Comparison of ENCODE assay signal across 8 mouse cellular contexts in genomic region chr4:152008148-152008500, GRCm38 (mm10). TPM values are rescaled to one million over a fixed set of nuclear protein-coding genes. Genes with fewer than 3 reads are reported as not detected.
A peak's percentile ranks its signal among the peaks of the same experiment; 100 is the strongest.
DNase-seq lines count a peak whose midpoint lies in the region; ATAC-seq lines count a peak whose summit lies in the region.

No protein-coding gene starts in this region.

- H3K4me1 ChIP-seq in lung, embryonic 15.5 days: peaks cover 51% of the 10 kb centered on the region
- H3K4me1 ChIP-seq in forebrain, embryonic 11.5 days (replicated peaks; ENCODE audit: control insufficient read depth, insufficient read depth, low read length): peaks cover 28% of the 10 kb centered on the region
- peaks cover 29% of the 10 kb centered on the region for H3K4me1 ChIP-seq in midbrain, embryonic 14.5 days (ENCODE audit: control insufficient read depth, insufficient read depth, low read length)

- peaks cover 11% of the 10 kb centered on the region; the same call in 1 of the 2 replicates for H3K36me3 ChIP-seq in lung, embryonic 15.5 days
- H3K36me3 ChIP-seq in forebrain, embryonic 11.5 days (ENCODE audit: control insufficient read depth, insufficient read depth, low read length): no peaks in the 10 kb centered on the region
- no peaks in the 10 kb centered on the region for H3K36me3 ChIP-seq in midbrain, embryonic 14.5 days (ENCODE audit: control insufficient read depth, insufficient read depth, low read length)

- DNase-seq in lung, postnatal 25 days (ENCODE audit: low spot score): no peak
- no peak for DNase-seq in forebrain, embryonic 11.5 days (ENCODE audit: low spot score)
- peak; percentile 51 for DNase-seq in kidney, adult 9 months
- DNase-seq in midbrain, embryonic 14.5 days: no peak
- no peak for DNase-seq in left cerebral cortex, adult 18-20 months (ENCODE audit: low spot score in 2 of 2)
- DNase-seq in spleen, adult 18-20 months: no peak
- DNase-seq in gastrocnemius, postnatal 25 days: no peak

- no peaks in the 10 kb centered on the region for H3K9me3 ChIP-seq in lung, embryonic 15.5 days
- H3K9me3 ChIP-seq in forebrain, embryonic 11.5 days (ENCODE audit: control insufficient read depth, low read length): no peaks in the 10 kb centered on the region
- H3K9me3 ChIP-seq in midbrain, embryonic 14.5 days (ENCODE audit: control insufficient read depth, low read length): no peaks in the 10 kb centered on the region

- peak overlapping the region; percentile 61 for H3K4me3 ChIP-seq in lung, embryonic 15.5 days
- H3K4me3 ChIP-seq in forebrain, embryonic 11.5 days (ENCODE audit: low read depth, low read length): peak overlapping the region; percentile 67
- H3K4me3 ChIP-seq in midbrain, embryonic 14.5 days (replicated peaks; ENCODE audit: low read depth, low read length): peak overlapping the region; percentile 67

- H3K27me3 ChIP-seq in lung, embryonic 15.5 days: no peaks in the 10 kb centered on the region
- peaks cover 21% of the 10 kb centered on the region for H3K27me3 ChIP-seq in forebrain, embryonic 11.5 days (ENCODE audit: control insufficient read depth, insufficient read depth, low read length)
- H3K27me3 ChIP-seq in midbrain, embryonic 14.5 days (ENCODE audit: control insufficient read depth, insufficient read depth, low read length): peaks cover 34% of the 10 kb centered on the region

- H3K27ac ChIP-seq in lung, embryonic 15.5 days: peak overlapping the region; percentile 95
- no peak overlapping the region for H3K27ac ChIP-seq in forebrain, embryonic 11.5 days (ENCODE audit: low read depth, low read length)
- no peak overlapping the region for H3K27ac ChIP-seq in midbrain, embryonic 14.5 days (replicated peaks; ENCODE audit: low read depth, low read length)

- H3K9ac ChIP-seq in lung, embryonic 15.5 days: peak overlapping the region; percentile 54
- H3K9ac ChIP-seq in forebrain, embryonic 11.5 days (ENCODE audit: low read length): no peak overlapping the region; the same call in 1 of the 2 replicates
- H3K9ac ChIP-seq in midbrain, embryonic 14.5 days (replicated peaks; ENCODE audit: low read length): peak overlapping the region; percentile 59; the same call in 1 of the 2 replicates

- 2% methylated on average over 14 of the region's 14 CpGs for WGBS in lung, embryonic 15.5 days
- WGBS in forebrain, embryonic 11.5 days: under 1% methylated on average over 14 of the region's 14 CpGs
- WGBS in midbrain, embryonic 14.5 days: under 1% methylated on average over 14 of the region's 14 CpGs

- no peak for ATAC-seq in lung, embryonic 15.5 days (ENCODE audit: borderline replicate concordance, extremely low read depth, low FRiP score, low TSS enrichment)
- no peak for ATAC-seq in forebrain, embryonic 11.5 days (replicated peaks; ENCODE audit: low FRiP score)
- ATAC-seq in midbrain, embryonic 14.5 days (ENCODE audit: low FRiP score, low TSS enrichment): no peak; the same call in 1 of the 2 replicates

- peak overlapping the region; percentile 99 for H3K4me2 ChIP-seq in lung, embryonic 15.5 days
- H3K4me2 ChIP-seq in forebrain, embryonic 11.5 days (ENCODE audit: low read depth, low read length, severe bottlenecking): peak overlapping the region; percentile 100
- peak overlapping the region; percentile 100 for H3K4me2 ChIP-seq in midbrain, embryonic 14.5 days (ENCODE audit: low read length)

RNA-seq across cellular contexts. Expression of gene Klhl21, which starts 0.5 kb away (rescaled TPM):
- polyA plus RNA-seq in lung, embryonic 15.5 days (2015; fragmentation: Nextera tagmentation; extraction: Ambion mirVana): 15.3 and 16.1 TPM in 2 replicates
- 3.9 and 5.3 TPM in 2 replicates for polyA plus RNA-seq in forebrain, embryonic 11.5 days (2014; fragmentation: Nextera tagmentation; extraction: Ambion mirVana)
- 1.5 and 1.6 TPM in 2 replicates for polyA plus RNA-seq in midbrain, embryonic 14.5 days (2014; fragmentation: Nextera tagmentation; extraction: Ambion mirVana)
- total RNA-seq in left cerebral cortex, adult 18-20 months (2021): 10 to 100 TPM; 20.2 to 20.3 TPM
- 10 to 100 TPM; 56.9 to 66.5 TPM for total RNA-seq in gastrocnemius, postnatal 25 days (2021)

RNA-seq across cellular contexts. Expression of gene Phf13, which starts 12.1 kb away (rescaled TPM):
- polyA plus RNA-seq in lung, embryonic 15.5 days (2015; fragmentation: Nextera tagmentation; extraction: Ambion mirVana): 28.5 and 29.7 TPM in 2 replicates
- 27.0 and 28.6 TPM in 2 replicates for polyA plus RNA-seq in forebrain, embryonic 11.5 days (2014; fragmentation: Nextera tagmentation; extraction: Ambion mirVana)
- 16.9 and 19.0 TPM in 2 replicates for polyA plus RNA-seq in midbrain, embryonic 14.5 days (2014; fragmentation: Nextera tagmentation; extraction: Ambion mirVana)
- 10 to 100 TPM; 17.8 to 19.5 TPM for total RNA-seq in left cerebral cortex, adult 18-20 months (2021)
- 1 to 10 TPM; 2.8 to 3.4 TPM for total RNA-seq in gastrocnemius, postnatal 25 days (2021)

RNA-seq across cellular contexts. Expression of gene Thap3, which starts 19.3 kb away (rescaled TPM):
- 40.7 and 41.1 TPM in 2 replicates for polyA plus RNA-seq in lung, embryonic 15.5 days (2015; fragmentation: Nextera tagmentation; extraction: Ambion mirVana)
- 25.1 and 28.9 TPM in 2 replicates for polyA plus RNA-seq in forebrain, embryonic 11.5 days (2014; fragmentation: Nextera tagmentation; extraction: Ambion mirVana)
- polyA plus RNA-seq in midbrain, embryonic 14.5 days (2014; fragmentation: Nextera tagmentation; extraction: Ambion mirVana): 23.1 and 31.2 TPM in 2 replicates
- 10 to 100 TPM; 16.9 to 23.7 TPM for total RNA-seq in left cerebral cortex, adult 18-20 months (2021)
- 10 to 100 TPM; 27.5 to 29.3 TPM for total RNA-seq in gastrocnemius, postnatal 25 days (2021)

RNA-seq across cellular contexts. Expression of gene Zbtb48, which starts 19.3 kb away (rescaled TPM):
- polyA plus RNA-seq in lung, embryonic 15.5 days (2015; fragmentation: Nextera tagmentation; extraction: Ambion mirVana): 19.0 and 21.2 TPM in 2 replicates
- polyA plus RNA-seq in forebrain, embryonic 11.5 days (2014; fragmentation: Nextera tagmentation; extraction: Ambion mirVana): 20.7 and 26.7 TPM in 2 replicates
- 19.7 and 21.8 TPM in 2 replicates for polyA plus RNA-seq in midbrain, embryonic 14.5 days (2014; fragmentation: Nextera tagmentation; extraction: Ambion mirVana)
- total RNA-seq in left cerebral cortex, adult 18-20 months (2021): 10 to 100 TPM; 12.3 to 12.7 TPM
- total RNA-seq in gastrocnemius, postnatal 25 days (2021): 1 to 10 TPM; 2.5 TPM

RNA-seq across cellular contexts. Expression of gene Tas1r1, which starts 30.2 kb away (rescaled TPM):
- 0.40 and 0.42 TPM in 2 replicates for polyA plus RNA-seq in lung, embryonic 15.5 days (2015; fragmentation: Nextera tagmentation; extraction: Ambion mirVana)
- polyA plus RNA-seq in forebrain, embryonic 11.5 days (2014; fragmentation: Nextera tagmentation; extraction: Ambion mirVana): 0.24 and 0.67 TPM in 2 replicates
- polyA plus RNA-seq in midbrain, embryonic 14.5 days (2014; fragmentation: Nextera tagmentation; extraction: Ambion mirVana): 1.2 and 1.3 TPM in 2 replicates
- under 1 TPM; 0.49 to 0.68 TPM for total RNA-seq in left cerebral cortex, adult 18-20 months (2021)
- total RNA-seq in gastrocnemius, postnatal 25 days (2021): under 1 TPM; 0.84 to 0.86 TPM
